Mouse (Mus musculus) erythroid progenitor cell, adult 5-6 weeks (primary cell): ENCODE measurements at regions not wholly inside any gene's neighbourhood (a gene's known extent, or its start where the extent isn't known, plus 50 kb on each side); places are given as distances from the start of the nearest gene placed in this dataset.

ENCODE experiments used
- ATAC-seq: replicated peaks from 2 replicates; pipeline ENCODE4 v1.8.0; 2016; ENCODE audit warnings: moderate number of reproducible peaks, mild to moderate bottlenecking, moderate TSS enrichment, inconsistent platforms; ENCODE audit not compliant: poor library complexity, low FRiP score, severe bottlenecking

DNA sequence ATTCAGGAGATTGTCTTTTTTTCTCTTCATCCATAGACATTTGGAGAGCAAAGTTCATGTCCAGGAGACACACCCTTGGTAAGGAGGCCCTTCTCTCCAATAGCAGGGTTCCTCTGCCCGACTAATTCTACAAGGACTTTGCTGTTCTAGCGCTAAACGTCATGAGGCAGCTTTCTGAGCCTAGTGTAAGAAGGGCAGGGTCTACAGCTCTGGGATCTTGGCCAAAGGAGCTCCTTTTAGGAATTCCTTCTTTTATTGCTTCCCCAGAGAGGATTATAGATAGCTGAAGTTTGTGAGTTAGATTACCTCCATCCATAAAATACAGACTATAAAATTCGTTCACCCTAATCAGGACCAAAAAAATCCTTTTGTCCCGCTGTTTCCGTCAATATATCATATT, 378.5 kb upstream of the Smim15 start:
- ATAC-seq: no peak

DNA sequence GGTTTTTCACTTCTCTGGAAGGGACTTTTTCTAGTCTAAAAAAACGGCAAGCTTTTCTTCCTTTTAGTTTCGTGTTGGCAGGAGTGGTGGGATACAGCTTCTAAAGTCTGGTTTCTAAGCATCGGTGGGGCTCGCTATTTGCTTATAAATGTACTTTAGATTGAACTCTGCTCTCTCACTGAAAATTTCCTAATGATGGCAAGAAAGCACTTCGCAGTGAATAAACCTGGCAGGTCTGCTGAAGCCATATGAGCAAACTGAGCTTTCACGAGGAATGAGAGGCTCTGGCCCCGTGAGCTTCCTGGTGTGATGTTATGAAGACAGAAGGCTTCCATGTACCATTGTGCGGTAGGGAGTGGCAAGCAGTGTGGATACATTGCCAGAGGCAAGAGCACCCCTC, 380.0 kb upstream of the Smim15 start:
- no peak for ATAC-seq

DNA sequence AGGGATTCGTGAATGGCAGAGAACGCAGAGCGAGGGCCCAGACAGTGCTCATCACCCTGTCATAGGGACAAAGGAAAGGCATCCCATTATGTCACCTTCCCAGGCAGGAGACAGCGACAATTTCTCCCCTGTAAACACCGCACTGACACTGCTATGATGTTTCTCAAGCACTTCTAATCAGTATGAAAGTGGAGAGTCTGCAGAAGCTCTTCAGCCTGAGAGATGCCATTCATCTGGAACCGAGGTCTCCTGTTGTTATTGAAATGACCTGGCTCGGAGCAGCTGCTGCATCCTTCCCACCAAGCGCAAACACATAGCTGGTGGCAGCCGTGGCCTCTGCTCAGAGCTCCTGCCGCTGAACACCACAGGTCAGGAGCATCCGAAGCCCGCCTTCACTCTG, 380.5 kb upstream of the Smim15 start:
- no peak for ATAC-seq

DNA sequence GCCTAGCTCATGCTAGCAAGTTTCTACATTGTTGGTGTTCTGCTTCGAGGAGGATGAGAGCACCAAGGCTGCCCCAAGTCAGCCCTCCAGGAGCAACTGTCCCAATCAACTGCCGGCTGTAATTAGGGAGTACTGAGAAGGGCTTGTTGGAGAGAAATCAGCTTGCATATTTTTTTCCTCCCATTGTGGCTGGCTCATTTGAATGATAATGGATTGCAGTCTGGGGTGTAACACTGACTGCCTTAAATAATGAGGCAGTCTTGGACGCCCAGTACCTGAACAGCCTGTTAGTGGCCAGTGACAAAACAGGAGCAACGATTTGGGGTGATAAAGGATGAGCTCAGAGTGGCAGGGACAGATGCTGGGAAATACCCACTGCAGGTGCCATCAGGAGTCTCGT, 382.8 kb upstream of the Smim15 start:
- no peak for ATAC-seq

DNA sequence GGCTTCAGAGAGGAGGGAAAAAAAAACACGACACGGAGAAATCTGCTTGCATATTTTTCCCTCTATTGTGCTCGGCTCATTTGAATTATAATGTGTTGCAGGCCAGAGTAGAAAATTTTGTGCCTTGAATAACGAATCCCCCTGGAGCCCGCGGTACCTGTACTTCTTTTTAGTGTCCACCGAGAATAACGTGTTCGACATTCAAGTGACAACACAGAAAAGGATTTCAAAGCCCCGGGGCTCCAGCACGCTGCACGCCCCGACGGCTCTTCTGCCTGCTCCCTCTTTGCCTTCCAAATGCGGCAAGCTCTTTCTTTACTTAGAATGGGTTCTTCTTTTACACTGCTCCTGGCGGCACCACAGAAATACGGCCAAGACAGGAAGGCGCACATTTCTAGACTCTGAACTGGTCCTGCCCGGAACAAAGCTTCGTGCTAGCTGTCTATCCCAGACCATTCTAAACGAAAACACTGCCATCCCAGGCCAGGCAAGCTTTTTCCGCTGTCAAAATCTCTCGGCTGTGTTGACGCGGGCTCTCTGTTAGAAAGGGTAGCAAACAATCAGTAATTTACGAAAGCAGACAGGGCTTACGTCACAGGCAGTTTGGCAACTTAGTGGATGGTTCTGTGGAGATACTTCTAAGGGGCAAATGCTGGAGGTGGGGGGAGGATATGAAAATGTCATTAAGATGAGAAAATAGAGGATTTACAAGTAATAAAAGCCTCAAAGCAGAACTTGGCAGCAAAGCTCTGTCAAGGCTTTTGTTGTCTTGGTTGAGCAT, 398.2 kb upstream of the Smim15 start:
- ATAC-seq: no peak

DNA sequence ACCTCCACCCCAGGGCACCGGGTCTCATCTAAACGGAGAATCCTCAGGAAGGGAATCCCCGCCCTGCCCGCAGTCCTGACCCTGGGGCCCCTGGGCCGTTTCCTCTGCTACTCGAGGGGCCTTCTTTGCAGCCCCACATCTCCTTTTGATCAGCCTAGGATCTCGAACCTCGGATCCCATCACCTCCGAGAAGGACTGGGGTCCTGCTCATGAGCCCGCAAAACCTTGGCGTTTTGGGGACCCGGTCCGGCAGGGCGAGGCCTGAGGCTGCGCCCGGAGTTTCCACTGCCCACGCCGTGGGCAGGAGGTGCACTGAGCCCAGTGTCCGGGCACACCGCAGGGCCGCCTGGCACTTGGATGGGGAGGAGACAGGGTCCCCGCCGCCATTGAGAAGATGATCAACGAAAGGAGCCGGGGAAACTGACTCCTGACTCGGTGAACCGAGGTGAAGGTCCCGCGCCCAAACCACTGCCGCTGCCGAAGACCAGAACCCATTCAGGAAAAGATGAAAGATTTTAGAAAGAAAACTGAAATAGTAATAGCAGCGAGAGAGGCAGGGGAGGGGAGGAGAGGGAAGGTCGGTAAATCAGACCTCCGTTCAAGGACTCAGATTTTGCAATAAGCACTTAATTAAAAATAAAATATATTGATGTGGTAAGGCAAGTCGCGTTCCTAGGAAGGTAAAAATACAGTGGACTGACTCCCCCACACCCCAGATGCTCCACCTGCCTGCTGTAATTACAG, 399.0 kb upstream of the Smim15 start:
- ATAC-seq: no peak

DNA sequence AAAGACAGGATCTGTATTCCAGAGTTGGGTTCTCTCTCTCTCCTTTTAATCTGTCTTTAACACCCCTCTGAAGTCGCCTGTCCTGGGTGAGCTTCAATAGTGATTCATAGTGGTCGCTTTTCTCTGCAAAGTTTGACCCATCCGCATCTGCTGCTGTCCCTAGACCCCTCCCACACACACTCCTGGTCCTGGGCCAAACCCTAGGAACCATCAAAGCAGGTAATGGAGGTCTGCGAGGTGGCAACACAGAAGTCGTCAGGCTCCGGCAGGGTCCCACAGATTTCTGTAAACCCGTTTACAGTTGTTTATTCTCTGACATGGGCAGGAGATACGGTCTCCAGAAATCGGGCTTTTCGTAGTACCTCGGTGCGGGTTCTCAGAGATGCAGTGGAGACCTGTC, 399.5 kb upstream of the Smim15 start:
- no peak for ATAC-seq

DNA sequence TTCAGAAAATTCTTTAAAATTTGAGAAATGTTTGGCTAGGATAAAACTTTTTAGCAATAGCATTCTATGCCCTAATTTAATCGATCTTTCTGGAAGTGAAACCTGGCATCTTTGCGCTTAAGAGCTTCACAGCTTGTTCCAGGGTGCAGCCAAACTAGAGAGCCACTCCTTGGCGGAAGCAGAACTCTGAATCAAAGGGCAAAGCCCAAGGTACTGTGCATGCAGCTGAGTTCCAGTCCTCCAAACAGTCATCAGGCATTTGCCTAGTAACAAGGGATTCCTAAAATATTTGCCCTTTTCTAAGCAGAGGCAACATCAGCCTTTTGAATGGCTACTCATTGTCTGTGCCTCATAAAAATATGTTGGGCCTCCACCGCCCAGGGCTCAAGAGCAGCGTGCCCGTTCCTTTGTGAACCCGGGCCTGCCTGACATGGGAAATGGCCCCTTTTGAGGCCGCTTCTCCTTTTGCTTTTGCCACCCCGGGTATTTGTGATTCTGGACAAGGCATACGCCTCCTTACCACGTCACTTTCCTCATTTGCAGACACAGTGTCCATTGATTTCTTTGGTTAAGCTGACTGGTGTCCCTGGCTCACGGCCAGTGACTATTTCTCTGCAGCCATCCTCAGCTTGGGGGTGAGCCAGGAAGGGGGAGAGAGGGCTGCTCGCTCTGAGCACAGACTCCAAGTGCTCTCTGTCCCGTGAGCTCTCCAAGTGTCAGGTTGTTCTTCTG, 402.2 kb upstream of the Smim15 start:
- ATAC-seq: no peak

DNA sequence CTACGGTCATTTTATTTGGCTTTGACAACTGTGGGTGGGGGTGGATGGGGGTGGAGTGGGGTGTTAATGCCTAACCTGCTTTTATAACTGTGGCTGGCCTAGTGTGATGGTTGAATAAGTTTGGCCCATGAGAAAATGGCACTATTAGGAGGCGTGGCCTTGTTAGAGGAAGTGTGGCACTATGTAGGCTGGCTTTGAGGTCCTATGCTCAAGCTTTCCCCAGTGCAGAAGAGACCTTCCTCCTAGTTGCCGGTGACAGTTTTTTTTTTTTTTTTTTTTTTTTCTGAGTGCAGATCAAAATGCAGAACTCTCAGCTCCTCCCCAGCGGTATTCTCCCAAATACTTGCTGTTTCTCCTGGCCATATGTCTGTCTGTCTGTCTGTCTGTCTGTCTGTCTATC, 404.6 kb upstream of the Smim15 start:
- ATAC-seq: no peak

DNA sequence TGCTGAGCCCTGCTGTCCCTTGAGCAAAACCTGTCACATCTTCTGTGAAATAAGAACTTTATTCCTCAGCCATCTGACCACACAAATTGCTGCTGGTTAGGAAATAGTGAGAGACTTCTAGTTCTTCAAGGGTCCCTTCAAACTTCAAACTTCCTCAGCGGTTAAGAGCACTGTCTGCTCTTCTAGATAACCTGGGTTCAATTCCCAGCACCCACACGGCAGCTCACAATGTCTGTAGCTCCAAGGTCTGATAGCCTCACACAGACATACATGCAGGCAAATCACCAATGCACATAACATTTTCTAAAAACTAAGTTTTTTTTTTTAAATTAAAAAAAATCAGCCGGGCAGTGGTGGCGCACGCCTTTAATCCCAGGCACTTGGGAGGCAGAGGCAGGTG, 407.0 kb upstream of the Smim15 start:
- ATAC-seq: no peak

DNA sequence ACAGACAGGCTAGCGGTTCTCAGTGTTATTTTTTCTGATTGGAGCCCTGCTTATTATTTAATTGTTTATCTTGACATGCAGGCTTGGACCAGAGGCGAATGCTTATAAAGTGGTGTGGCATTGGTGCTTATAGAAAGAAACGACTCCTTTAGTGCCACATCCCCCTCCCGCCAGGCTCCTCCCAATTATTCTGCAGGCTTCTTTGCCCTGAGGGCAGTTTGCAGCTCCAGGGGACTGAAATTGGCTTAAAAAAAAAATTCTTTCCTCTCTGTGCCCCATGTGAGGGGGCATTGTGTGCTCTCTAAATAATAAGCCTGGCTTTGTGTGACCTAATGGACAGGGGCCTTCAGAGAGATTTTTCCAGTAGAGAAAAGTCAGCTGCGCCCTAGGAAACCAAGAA, 409.1 kb upstream of the Smim15 start:
- no peak for ATAC-seq

DNA sequence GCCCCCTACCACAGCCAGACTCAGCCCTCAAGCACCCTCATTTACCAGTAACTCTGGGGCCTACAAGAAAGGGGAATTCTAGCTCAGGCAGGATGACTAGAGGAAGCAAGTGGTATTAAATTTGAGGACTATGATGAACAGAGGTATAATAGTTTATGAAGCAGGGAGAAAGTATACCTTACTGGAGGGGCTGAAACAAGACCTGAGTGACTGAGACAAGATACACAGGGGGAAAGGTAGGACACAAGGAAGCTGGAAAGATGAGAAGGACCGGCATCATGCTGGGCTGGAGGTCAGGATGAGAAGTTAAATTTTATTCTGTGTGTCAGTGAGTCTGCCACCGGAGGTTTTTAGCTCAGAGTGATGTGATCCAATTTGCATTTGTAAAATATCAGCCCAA, 417.2 kb upstream of the Smim15 start:
- ATAC-seq: no peak

DNA sequence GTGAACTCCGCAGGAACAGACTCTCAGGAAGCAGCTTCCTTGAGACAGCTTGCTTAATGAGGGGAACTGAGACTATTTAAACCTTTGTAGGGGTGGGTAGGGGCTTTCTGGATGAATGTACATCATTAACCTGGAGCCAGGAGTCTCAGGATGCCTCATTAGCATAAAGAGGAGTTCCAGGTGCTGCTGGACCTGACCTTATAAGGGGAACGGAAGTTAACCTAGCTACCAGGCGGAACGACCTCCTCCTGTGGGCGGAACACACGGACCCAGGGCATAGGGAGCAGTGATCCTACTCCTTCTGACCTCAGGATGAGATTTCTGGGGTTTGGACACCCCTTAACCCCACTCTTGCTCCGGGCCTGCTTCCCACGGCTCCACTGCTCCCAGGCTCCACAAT, 417.6 kb upstream of the Smim15 start:
- ATAC-seq: no peak

DNA sequence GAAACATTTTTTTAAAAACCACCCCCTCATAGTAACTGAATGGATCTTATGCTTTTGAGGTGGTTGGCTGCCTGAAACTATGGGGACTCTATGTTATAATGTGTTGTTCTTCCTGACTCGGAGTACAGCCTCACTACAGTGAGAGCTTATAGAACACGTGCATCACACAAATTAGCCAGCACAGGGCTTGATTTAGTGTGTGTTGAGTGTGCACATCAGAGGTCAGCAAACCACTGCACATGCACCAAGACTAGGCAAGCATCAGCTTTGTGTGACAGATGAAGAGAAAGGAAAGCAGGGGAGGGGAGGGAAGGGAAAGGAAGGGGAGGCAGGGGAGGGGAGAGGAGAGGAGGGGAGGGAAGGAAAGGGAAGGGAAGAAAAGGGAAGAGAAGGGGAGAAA, 422.9 kb upstream of the Smim15 start:
- no peak for ATAC-seq

DNA sequence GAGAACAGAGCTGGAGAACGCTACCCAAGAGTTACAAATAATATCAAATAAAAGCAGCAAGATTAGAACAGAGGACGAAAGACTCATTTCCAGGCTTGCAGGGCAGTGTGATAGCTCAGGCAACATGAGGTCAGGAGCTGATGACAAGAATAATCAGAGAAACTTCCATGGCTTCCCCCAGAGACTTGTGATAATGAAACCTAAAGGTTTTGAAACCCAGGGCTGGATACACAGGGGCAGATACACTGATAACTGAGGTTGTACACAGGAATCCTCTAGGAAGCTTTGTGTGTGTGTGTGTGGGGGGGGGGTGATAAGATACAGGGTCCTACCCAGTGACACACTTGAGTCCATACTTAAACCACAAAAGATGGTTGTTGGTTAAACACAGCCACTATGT, 423.4 kb upstream of the Smim15 start:
- ATAC-seq: no peak

DNA sequence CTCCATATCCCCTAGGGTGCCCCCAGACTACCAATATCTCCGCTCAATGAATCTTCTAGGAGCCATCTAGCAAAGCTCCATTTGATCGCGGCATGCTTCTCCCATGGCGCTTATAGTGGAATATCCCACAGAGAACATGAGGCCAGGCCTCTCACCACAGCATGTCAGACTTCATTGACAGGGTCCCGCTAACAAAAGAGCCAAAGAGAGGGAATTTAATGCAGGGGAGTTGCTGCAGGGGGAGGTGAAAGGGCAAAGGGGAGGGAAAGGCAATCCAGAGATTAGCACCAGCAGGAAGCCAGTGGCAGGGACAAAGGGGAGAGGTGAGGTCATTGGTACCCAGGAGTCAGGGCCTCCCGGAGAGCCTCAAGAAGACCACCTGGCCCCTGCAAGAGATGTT, 424.0 kb upstream of the Smim15 start:
- ATAC-seq: no peak

DNA sequence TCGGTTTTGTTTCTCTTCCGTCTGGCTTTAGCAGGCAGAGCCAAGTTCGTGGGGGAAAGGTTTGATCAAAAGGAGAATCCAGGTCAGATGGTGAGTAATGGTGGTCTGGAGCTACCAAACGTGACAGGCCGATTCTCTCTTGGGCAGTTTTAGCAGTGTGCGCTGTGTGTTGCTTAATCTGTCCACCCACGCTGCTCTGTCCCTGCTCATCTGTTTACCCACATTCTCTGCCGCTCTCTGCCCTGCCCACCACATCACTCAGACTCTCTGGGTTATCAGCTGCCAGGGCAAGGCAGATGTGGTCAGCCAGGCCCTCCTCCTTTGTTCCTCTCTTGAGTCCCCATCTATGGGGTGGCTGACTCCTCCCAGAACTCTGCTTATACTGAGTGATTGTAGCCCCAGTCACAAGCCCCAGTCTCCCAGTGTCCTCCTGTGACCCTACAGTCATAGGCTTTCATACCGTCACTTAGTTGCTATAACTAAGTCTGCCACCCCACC, 424.8 kb upstream of the Smim15 start:
- no peak; the same call in 1 of the 2 replicates for ATAC-seq

DNA sequence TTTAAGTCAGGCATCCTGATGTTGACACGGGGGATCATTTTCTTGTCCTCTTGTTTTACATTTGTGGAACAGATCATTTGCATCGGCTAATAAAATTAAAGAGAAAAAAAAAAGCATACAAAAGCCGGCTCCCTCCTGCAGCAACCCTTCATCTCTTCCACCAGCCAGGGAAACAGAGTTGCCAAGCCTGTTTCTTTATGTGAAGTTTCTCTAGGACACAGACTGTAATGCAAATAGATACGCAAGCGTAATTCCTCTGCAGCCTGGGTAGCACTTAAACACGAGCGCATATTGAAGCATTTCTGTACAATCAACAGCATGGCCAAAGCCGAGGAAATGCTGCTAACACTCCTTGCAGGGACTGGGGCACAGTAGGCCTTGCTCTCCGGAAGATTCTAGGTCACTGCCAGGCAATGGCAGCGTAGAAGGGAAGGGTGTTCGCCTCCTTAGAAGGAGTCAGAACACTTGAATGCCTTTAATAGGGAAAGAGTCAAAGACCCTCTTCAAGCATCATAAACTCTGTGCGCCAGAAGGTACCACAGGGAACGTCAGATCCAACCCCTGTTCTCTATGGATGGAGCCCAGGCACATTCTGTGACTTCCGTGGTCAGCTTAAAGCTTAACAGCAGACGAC, 425.3 kb upstream of the Smim15 start:
- no peak for ATAC-seq

DNA sequence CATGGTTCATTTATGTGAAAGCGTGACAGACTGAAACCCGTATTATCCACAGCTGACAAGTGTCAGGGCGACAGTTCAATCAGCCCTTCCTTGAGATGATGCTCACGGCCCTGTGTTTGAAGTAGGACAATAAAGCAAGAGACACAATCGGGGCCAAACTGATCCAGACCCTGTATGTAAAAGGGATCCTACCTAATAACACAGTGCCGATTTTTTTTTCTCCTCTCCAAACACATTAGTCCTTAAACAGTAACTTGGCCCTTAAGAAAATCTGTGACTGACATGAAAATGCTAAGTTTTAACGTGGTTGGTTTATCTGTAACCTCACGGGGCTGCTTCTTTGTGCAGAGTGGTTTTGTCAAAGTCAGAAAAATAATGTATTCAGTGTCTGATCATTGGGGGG, 425.9 kb upstream of the Smim15 start:
- no peak for ATAC-seq

DNA sequence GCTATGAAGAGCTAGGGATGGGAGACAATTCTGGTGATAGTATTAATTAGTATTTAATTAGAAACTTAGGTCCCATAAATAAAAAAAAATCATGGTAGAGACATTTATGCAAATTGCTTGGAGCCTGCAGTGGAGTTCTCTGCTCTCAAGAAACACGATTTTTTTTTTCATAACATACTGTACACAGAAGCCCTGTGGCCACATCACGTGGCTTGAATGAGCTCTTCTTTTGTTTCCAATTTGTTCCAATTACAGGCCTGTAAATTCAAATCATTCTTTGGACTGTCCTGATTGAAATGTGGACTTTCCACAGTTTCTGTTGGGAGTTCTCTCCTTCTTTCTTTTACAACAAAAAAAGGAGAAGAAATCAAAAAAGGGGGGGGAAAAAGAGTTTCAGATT, 426.7 kb upstream of the Smim15 start:
- ATAC-seq: no peak
